Mouse (Mus musculus) liver, embryonic 16.5 days (tissue): Measurements from ENCODE around the gene Usp50. TPM values are rescaled to one million over a fixed set of nuclear protein-coding genes. Genes with fewer than 3 reads are reported as not detected.

ENCODE experiments used
- ATAC-seq: fragments of 200-750 bp; cut with Nextera tagmentation; 2 replicates; pipeline ENCODE4 v1.8.0; 2017; ENCODE audit warnings: low read depth, mild to moderate bottlenecking, moderate number of reproducible peaks, moderate library complexity
- H3K27ac ChIP-seq: fragments of 300-500 bp; sonication (generic); 2 replicates; pipeline ENCODE4 v1.5.1; 2014; ENCODE audit warnings: mild to moderate bottlenecking, low read length
- H3K27me3 ChIP-seq: fragments of 300-500 bp; sonication (generic); 2 replicates; pipeline ENCODE4 v1.6.1; 2014; ENCODE audit warnings: low read depth, low read length, mixed read lengths; ENCODE audit not compliant: control insufficient read depth, insufficient read depth
- H3K36me3 ChIP-seq: fragments of 300-500 bp; sonication (generic); 2 replicates; pipeline ENCODE4 v1.6.1; 2014; ENCODE audit warnings: mild to moderate bottlenecking; ENCODE audit not compliant: control insufficient read depth, insufficient read depth
- H3K4me1 ChIP-seq: fragments of 300-500 bp; sonication (generic); 2 replicates; pipeline ENCODE4 v1.6.1; 2014; ENCODE audit warnings: low read depth, low read length, mixed read lengths; ENCODE audit not compliant: control insufficient read depth
- H3K4me2 ChIP-seq: fragments of 300-500 bp; sonication (generic); 2 replicates; pipeline ENCODE4 v1.6.1; 2014; ENCODE audit warnings: low read depth, low read length, mixed read lengths
- H3K4me3 ChIP-seq: fragments of 300-500 bp; sonication (generic); 2 replicates; pipeline ENCODE4 v1.5.1; 2014; ENCODE audit warnings: low read depth, mild to moderate bottlenecking, low read length
- H3K9ac ChIP-seq: fragments of 300-500 bp; sonication (generic); 2 replicates; pipeline ENCODE4 v1.6.1; 2014; ENCODE audit warnings: low read depth, low read length
- H3K9me3 ChIP-seq: fragments of 300-500 bp; sonication (generic); replicated peaks from 2 replicates; pipeline ENCODE4 v1.6.1; 2016; ENCODE audit warnings: low read length; ENCODE audit not compliant: control insufficient read depth
- WGBS: fragments of 180-500 bp; shearing (Covaris S2); extraction: QIAGEN DNeasy Blood & Tissue Kit; methylation state at CpG from one replicate; pipeline ENCODE4 v1.1.7; 2014; ENCODE audit not compliant: insufficient replicate concordance; 5-methylcytosine and 5-hydroxymethylcytosine counted together
- polyA plus RNA-seq: library from polyadenylated mRNA; unstranded; fragments of >200 nt; fragmentation: Nextera tagmentation; extraction: Ambion mirVana; gene quantifications from 2 replicates; pipeline ENCODE4 v1.2.1, GENCODE M21; 2015

Gene Usp50
- polyA plus RNA-seq, 1 experiment from 2014 or later = 0.79 TPM

- H3K4me3 ChIP-seq = no peak overlapping the region
- no peak overlapping the region for H3K27ac ChIP-seq
- H3K4me2 ChIP-seq = no peak overlapping the region
- H3K4me1 ChIP-seq = peaks cover 5% of the 10 kb centered on the region
- ATAC-seq = no peak
- H3K9me3 ChIP-seq = no peaks in the 10 kb centered on the region
- H3K36me3 ChIP-seq = no peaks in the 10 kb centered on the region
- H3K27me3 ChIP-seq = no peaks in the 10 kb centered on the region
- H3K9ac ChIP-seq = no peak overlapping the region
Observed at GRCm38 (mm10) chr2:126712950-126713349, 70.3 kb downstream of the Usp50 start.

GRCm38 (mm10) chr2:126712526-126712925 lies 70.7 kb downstream of the Usp50 start:
- WGBS = 95% methylated on average over 5 of the region's 5 CpGs

GRCm38 (mm10) chr2:126708361-126708760 lies 74.9 kb downstream of the Usp50 start:
- Histone ChIP-seq H3K9me3 (no peaks in the 10 kb centered on the region), H3K4me2 (peak overlapping the region; percentile 89)
- WGBS = 49% methylated on average over 4 of the region's 4 CpGs

More at GRCm38 (mm10) chr2:126712526-126712925, 70.7 kb downstream of the Usp50 start:
- H3K9me3 ChIP-seq = no peaks in the 10 kb centered on the region
- H3K9ac ChIP-seq = no peak overlapping the region
- H3K4me2 ChIP-seq = no peak overlapping the region
- H3K4me1 ChIP-seq = peaks cover 7% of the 10 kb centered on the region
- ATAC-seq = no peak
- no peaks in the 10 kb centered on the region for H3K27me3 ChIP-seq
- no peaks in the 10 kb centered on the region for H3K36me3 ChIP-seq
- no peak overlapping the region for H3K27ac ChIP-seq
- no peak overlapping the region for H3K4me3 ChIP-seq

GRCm38 (mm10) chr2:126707438-126707779 lies 75.9 kb downstream of the Usp50 start:
- under 1% methylated on average over 23 of the region's 23 CpGs for whole genome bisulfite sequencing
- peak overlapping the region; percentile 95 for H3K4me3 ChIP-seq
- peaks cover 10% of the 10 kb centered on the region for H3K4me1 ChIP-seq
- H3K27me3 ChIP-seq = no peaks in the 10 kb centered on the region
- H3K27ac ChIP-seq = peak overlapping the region; percentile 80
- no peaks in the 10 kb centered on the region for H3K9me3 ChIP-seq
- peak overlapping the region; percentile 89 for H3K4me2 ChIP-seq
- peak; percentile 71 for ATAC-seq
- no peaks in the 10 kb centered on the region for H3K36me3 ChIP-seq
- H3K9ac ChIP-seq = peak overlapping the region; percentile 90

More at GRCm38 (mm10) chr2:126708361-126708760, 74.9 kb downstream of the Usp50 start:
- H3K36me3 ChIP-seq = no peaks in the 10 kb centered on the region
- H3K27me3 ChIP-seq = no peaks in the 10 kb centered on the region
- no peak for ATAC-seq
- H3K27ac ChIP-seq = no peak overlapping the region
- peak overlapping the region; percentile 95 for H3K4me3 ChIP-seq
- H3K9ac ChIP-seq = no peak overlapping the region
- H3K4me1 ChIP-seq = peaks cover 10% of the 10 kb centered on the region

GRCm38 (mm10) chr2:126706759-126707437 lies 76.4 kb downstream of the Usp50 start, which contains the start of gene Usp8:
Usp8 (plus strand) TSS chr2:126707328.
- Histone ChIP-seq H3K27me3 (no peaks in the 10 kb centered on the region), H3K9me3 (no peaks in the 10 kb centered on the region), H3K4me1 (peaks cover 10% of the 10 kb centered on the region), H3K4me3 (peak within 1 kb of the TSS; percentile 95), H3K27ac (peak within 1 kb of the TSS; percentile 80), H3K9ac (peak within 1 kb of the TSS; percentile 90), H3K36me3 (no peaks in the 10 kb centered on the region), H3K4me2 (peak within 1 kb of the TSS; percentile 89)
- peak; percentile 100 for ATAC-seq
- whole genome bisulfite sequencing = 2% methylated on average over 47 of the region's 47 CpGs

GRCm38 (mm10) chr2:126695285-126695684 lies 88.0 kb downstream of the Usp50 start:
- Histone ChIP-seq H3K27me3 (no peaks in the 10 kb centered on the region), H3K4me1 (no peaks in the 10 kb centered on the region), H3K9me3 (no peaks in the 10 kb centered on the region), H3K36me3 (no peaks in the 10 kb centered on the region), H3K27ac (peak overlapping the region; percentile 42; the same call in 1 of the 2 replicates), H3K9ac (no peak overlapping the region), H3K4me2 (no peak overlapping the region), H3K4me3 (no peak overlapping the region)
- WGBS = 52% methylated on average over 6 of the region's 6 CpGs
- peak; percentile 72 for ATAC-seq

GRCm38 (mm10) chr2:126691290-126691689 lies 92.0 kb downstream of the Usp50 start:
- Histone ChIP-seq H3K27ac (no peak overlapping the region), H3K27me3 (no peaks in the 10 kb centered on the region), H3K4me1 (no peaks in the 10 kb centered on the region), H3K9me3 (no peaks in the 10 kb centered on the region), H3K4me2 (no peak overlapping the region), H3K4me3 (no peak overlapping the region), H3K9ac (no peak overlapping the region), H3K36me3 (no peaks in the 10 kb centered on the region)
- 69% methylated on average over 3 of the region's 3 CpGs for WGBS
- ATAC-seq = no peak

GRCm38 (mm10) chr2:126682937-126683336 lies 100.3 kb downstream of the Usp50 start:
- H3K9ac ChIP-seq = no peak overlapping the region
- ATAC-seq = no peak
- H3K27me3 ChIP-seq = no peaks in the 10 kb centered on the region
- no peaks in the 10 kb centered on the region; the same call in 1 of the 2 replicates for H3K4me1 ChIP-seq
- H3K4me3 ChIP-seq = no peak overlapping the region
- H3K36me3 ChIP-seq = no peaks in the 10 kb centered on the region
- H3K4me2 ChIP-seq = no peak overlapping the region
- WGBS = 43% methylated on average over 1 of the region's 1 CpGs
- H3K9me3 ChIP-seq = no peaks in the 10 kb centered on the region
- no peak overlapping the region for H3K27ac ChIP-seq

GRCm38 (mm10) chr2:126682333-126682732 lies 100.9 kb downstream of the Usp50 start:
- Histone ChIP-seq H3K9me3 (no peaks in the 10 kb centered on the region), H3K27me3 (no peaks in the 10 kb centered on the region), H3K4me1 (peaks cover under 1% of the 10 kb centered on the region; the same call in 1 of the 2 replicates), H3K4me2 (no peak overlapping the region), H3K9ac (no peak overlapping the region), H3K4me3 (no peak overlapping the region), H3K36me3 (no peaks in the 10 kb centered on the region), H3K27ac (0 out of 2 replicates have a peak overlapping the region, but pooled peaks have one; percentile 35)
- 33% methylated on average over 2 of the region's 2 CpGs for WGBS
- 0 out of 2 replicates have a peak, but pooled peaks have one; percentile 19 for ATAC-seq
